Mouse (Mus musculus) neural tube, embryonic 14.5 days (tissue): ENCODE data around the gene Alox5. TPM values are rescaled to one million over a fixed set of nuclear protein-coding genes. Genes with fewer than 3 reads are reported as not detected.

Experiments
- ATAC-seq: fragments of 200-750 bp; cut with Nextera tagmentation; 2 replicates; pipeline ENCODE4 v1.8.0; 2017; ENCODE audit warnings: low read depth, mild to moderate bottlenecking, moderate TSS enrichment, moderate library complexity
- H3K27ac ChIP-seq: fragments of 300-500 bp; sonication (generic); 2 replicates; pipeline ENCODE4 v1.5.1; 2014; ENCODE audit warnings: low read depth, mild to moderate bottlenecking, control low read depth, low read length, moderate library complexity, mixed read lengths
- H3K27me3 ChIP-seq: fragments of 300-500 bp; sonication (generic); 2 replicates; pipeline ENCODE4 v1.6.1; 2014; ENCODE audit warnings: low read length; ENCODE audit not compliant: control insufficient read depth, insufficient read depth
- H3K36me3 ChIP-seq: fragments of 300-500 bp; sonication (generic); 2 replicates; pipeline ENCODE4 v1.6.1; 2014; ENCODE audit warnings: low read length, mixed read lengths; ENCODE audit not compliant: control insufficient read depth, insufficient read depth
- H3K4me1 ChIP-seq: fragments of 300-500 bp; sonication (generic); 2 replicates; pipeline ENCODE4 v1.6.1; 2014; ENCODE audit warnings: low read length; ENCODE audit not compliant: control insufficient read depth, insufficient read depth
- H3K4me2 ChIP-seq: fragments of 300-500 bp; sonication (generic); 2 replicates; pipeline ENCODE4 v1.6.1; 2014; ENCODE audit warnings: mild to moderate bottlenecking, low read depth, low read length, control low read depth
- H3K4me3 ChIP-seq: fragments of 300-500 bp; sonication (generic); 2 replicates; pipeline ENCODE4 v1.5.1; 2014; ENCODE audit warnings: low read depth, low read length, control low read depth, mixed read lengths
- H3K9ac ChIP-seq: fragments of 300-500 bp; sonication (generic); replicated peaks from 2 replicates; pipeline ENCODE4 v1.6.1; 2014; ENCODE audit warnings: low read depth, mild to moderate bottlenecking, control low read depth, low read length, mixed read lengths
- H3K9me3 ChIP-seq: fragments of 300-500 bp; sonication (generic); 2 replicates; pipeline ENCODE4 v1.6.1; 2016; ENCODE audit warnings: low read length; ENCODE audit not compliant: control insufficient read depth
- WGBS: fragments of 180-500 bp; shearing (Covaris S2); extraction: QIAGEN DNeasy Blood & Tissue Kit; methylation state at CpG from one replicate; pipeline ENCODE4 v1.1.7; 2014; 5-methylcytosine and 5-hydroxymethylcytosine counted together
- polyA plus RNA-seq: library from polyadenylated mRNA; unstranded; fragments of >200 nt; fragmentation: Nextera tagmentation; extraction: Ambion mirVana; gene quantifications from 2 replicates; pipeline ENCODE4 v1.2.1, GENCODE M21; 2014

The Alox5 gene
- polyA plus RNA-seq, 1 experiment from 2014 or later = 0.72 TPM

DNA sequence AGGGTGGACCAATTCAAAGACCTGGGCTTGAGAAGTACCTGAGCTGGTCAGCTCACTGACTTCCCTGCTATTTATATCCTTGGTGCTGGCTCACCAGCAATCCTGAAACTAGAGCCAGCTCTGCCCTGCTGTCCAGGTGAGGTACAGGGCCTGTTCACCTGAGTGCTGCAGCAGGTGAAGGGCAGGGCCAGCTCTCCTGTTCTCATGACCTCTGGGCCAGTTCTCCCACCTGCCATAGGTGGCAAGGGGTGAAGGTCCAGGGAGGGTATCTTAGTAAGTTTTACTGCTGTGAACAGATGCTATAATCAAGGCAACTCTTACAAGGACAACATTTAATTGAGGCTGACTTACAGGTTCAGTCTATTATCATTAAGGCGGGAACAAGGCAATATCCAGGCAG is 91.2 kb downstream of the Alox5 start:
- WGBS = 90% methylated on average over 1 of the region's 1 CpGs

DNA sequence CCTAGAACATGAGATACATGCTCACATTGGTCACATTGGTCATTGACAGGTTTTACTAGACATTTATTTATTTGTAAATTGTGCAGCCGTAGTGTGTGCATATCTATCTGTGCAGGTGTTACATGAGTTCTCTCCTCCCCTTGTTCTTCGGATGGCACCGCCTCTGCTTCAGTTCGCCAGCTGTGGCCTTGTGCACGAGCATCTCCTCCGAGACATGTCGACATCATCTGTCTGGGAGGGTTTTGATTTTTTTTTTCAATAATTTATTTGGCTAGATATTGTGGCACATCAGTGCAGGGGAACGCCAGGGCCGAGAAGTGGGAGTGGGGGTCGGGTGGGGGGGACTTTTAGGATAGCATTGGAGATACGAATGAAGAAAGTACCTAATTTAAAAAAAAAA is 93.0 kb downstream of the Alox5 start:
- Histone ChIP-seq H3K4me3 (no peak overlapping the region), H3K4me2 (no peak overlapping the region), H3K36me3 (no peaks in the 10 kb centered on the region), H3K9ac (no peak overlapping the region), H3K27ac (no peak overlapping the region), H3K4me1 (no peaks in the 10 kb centered on the region), H3K9me3 (no peaks in the 10 kb centered on the region), H3K27me3 (no peaks in the 10 kb centered on the region)
- ATAC-seq = no peak
- WGBS = 62% methylated on average over 11 of the region's 11 CpGs

More for the DNA sequence above, 91.2 kb downstream of the Alox5 start:
- no peaks in the 10 kb centered on the region for H3K36me3 ChIP-seq
- no peaks in the 10 kb centered on the region for H3K9me3 ChIP-seq
- H3K27me3 ChIP-seq = no peaks in the 10 kb centered on the region
- no peak overlapping the region for H3K4me2 ChIP-seq
- no peak overlapping the region for H3K27ac ChIP-seq
- H3K9ac ChIP-seq = no peak overlapping the region
- no peaks in the 10 kb centered on the region for H3K4me1 ChIP-seq
- no peak overlapping the region for H3K4me3 ChIP-seq
- ATAC-seq = no peak

DNA sequence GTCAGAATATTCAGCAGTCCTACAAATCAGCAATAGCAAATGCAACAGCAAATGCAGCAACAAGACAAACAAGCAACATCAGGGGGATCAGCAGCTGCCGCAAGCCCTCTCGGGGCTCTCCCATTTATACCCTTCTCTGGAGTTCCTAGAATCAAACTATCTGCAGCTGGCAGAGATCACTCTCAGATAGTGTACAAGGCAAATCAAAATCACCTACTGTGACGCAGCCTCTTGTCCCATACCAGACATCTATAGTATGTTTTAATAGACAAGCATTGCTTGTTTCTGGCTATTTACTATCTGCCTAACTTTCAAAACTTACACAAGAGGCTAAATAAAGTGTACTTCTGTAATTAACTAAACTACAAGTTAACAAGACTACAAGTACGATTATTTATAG is 99.0 kb downstream of the Alox5 start:
- Histone ChIP-seq H3K27me3 (no peaks in the 10 kb centered on the region), H3K27ac (no peak overlapping the region), H3K9me3 (no peaks in the 10 kb centered on the region), H3K4me1 (no peaks in the 10 kb centered on the region), H3K9ac (no peak overlapping the region), H3K36me3 (no peaks in the 10 kb centered on the region), H3K4me3 (no peak overlapping the region), H3K4me2 (no peak overlapping the region)
- 90% methylated on average over 4 of the region's 4 CpGs for WGBS
- ATAC-seq = no peak

DNA sequence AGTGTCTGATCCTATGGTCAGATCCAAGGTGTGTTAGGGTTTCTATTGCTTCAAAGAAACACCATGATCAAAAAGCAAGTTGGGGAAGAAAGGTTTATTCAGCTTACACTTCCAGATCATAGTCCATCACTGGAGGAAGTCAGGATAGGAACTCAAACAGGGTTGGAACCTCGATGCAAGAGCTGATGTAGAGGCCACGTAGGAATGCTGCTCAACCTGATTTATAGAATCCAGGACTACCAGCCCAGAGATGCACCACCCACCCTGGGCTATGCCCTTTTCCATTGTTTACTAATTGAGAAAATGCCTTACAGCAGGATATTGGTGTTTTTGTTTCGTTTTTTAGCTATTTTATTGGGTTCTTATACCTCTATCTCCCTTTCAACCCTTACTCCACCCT is 99.5 kb downstream of the Alox5 start:
- Histone ChIP-seq H3K9me3 (no peaks in the 10 kb centered on the region), H3K4me1 (no peaks in the 10 kb centered on the region), H3K4me2 (no peak overlapping the region), H3K27ac (no peak overlapping the region), H3K4me3 (no peak overlapping the region), H3K36me3 (no peaks in the 10 kb centered on the region), H3K27me3 (no peaks in the 10 kb centered on the region), H3K9ac (no peak overlapping the region)
- ATAC-seq = no peak
- 85% methylated on average over 3 of the region's 3 CpGs for WGBS

Other genes starting within 250 kb of the Alox5 start
- gene Zfand4, start 197.0 kb downstream of the Alox5 start, polyA plus RNA-seq = 6.7 and 7.3 TPM in 2 replicates
- gene March8, start 123.2 kb downstream of the Alox5 start, polyA plus RNA-seq = 64.0 and 72.8 TPM in 2 replicates
- gene Olfr211, start 27.9 kb upstream of the Alox5 start, polyA plus RNA-seq = not detected in 2 replicates
- gene Olfr212, start 45.3 kb upstream of the Alox5 start, polyA plus RNA-seq = 0.17 TPM in 1 of 2 replicates, not detected in the other
- gene Olfr213, start 77.3 kb upstream of the Alox5 start, polyA plus RNA-seq = not detected in 2 replicates
- 0.43 TPM in 1 of 2 replicates, not detected in the other for gene Gm5580, start 90.0 kb upstream of the Alox5 start, polyA plus RNA-seq
- not detected in 2 replicates for gene Olfr214, start 93.1 kb upstream of the Alox5 start, polyA plus RNA-seq
- not detected in 2 replicates for gene Olfr215, start 123.0 kb upstream of the Alox5 start, polyA plus RNA-seq
- gene Zfp422, start 167.8 kb upstream of the Alox5 start, polyA plus RNA-seq = 133 and 154 TPM in 2 replicates
- 6.9 and 8.5 TPM in 2 replicates for gene Depp1, start 189.4 kb upstream of the Alox5 start, polyA plus RNA-seq
- 25.3 and 32.3 TPM in 2 replicates for gene Rassf4, start 212.8 kb upstream of the Alox5 start, polyA plus RNA-seq